Mouse (Mus musculus): Measurements from ENCODE around the gene Ror2.

The Ror2 gene

DNA sequence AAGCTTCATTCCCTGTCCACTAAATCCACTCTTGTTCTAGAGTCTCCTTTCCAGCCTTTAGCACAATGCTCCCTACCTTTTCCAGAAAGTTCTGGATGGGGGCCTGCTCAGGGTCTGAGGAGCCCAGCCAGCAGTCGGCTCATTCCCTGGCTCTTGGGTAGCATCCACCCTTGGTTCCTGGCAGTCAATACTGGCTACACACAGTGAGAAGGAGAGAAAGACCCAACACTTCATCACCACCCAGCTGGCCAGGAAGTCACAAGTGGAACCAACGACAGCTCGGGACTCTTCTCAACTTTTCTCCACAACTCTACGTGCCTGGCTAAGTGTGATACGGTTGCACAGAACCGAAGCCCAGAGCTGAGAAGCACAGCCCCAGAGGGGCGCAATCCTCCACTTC, 86.7 kb downstream of the Ror2 start:
- no peak for ATAC-seq (ENCODE audit: insufficient number of reproducible peaks, low FRiP score, low TSS enrichment)

- no peak for ATAC-seq (ENCODE audit: insufficient number of reproducible peaks, low FRiP score, low TSS enrichment)
Observed at GRCm38 (mm10) chr13:53196690-53197089, 89.2 kb downstream of the Ror2 start.

DNA sequence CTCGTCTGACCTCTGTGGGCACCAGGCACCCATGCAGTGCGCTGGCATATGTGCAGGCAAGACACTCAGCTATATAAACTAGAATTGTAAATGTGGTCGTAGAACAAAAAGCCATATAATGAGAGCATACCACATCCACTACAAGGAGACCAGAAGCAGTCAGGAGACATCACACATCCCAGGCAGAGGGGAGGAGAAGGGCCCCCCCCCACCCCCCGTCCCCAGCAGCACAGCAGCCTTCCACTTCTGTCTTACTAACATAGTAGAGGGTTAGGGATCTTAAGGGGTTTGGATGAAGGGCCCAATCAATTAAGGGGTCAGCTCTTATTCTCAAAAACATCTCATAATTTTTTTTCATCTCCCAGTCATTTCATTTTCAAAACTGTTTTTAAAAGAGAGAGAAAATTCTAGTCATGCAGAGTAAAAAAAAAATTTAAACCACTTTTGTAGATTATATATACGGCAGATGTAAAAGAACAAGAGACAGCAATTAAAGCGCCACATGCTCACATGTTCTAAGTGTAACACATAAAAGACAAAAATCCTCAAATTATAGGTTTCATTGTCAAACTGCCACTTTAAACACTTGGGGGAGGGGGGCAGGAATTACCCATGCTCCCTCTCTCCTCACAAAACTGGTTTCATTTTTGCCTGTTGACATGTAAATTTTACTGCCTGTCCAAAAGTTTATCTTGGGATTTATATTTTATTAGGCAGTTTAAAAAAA, 89.8 kb downstream of the Ror2 start:
- ATAC-seq (ENCODE audit: insufficient number of reproducible peaks, low FRiP score, low TSS enrichment) = no peak

GRCm38 (mm10) chr13:53194306-53194705, 91.6 kb downstream of the Ror2 start:
- ATAC-seq (ENCODE audit: insufficient number of reproducible peaks, low FRiP score, low TSS enrichment) = no peak

GRCm38 (mm10) chr13:53193713-53194112, 92.2 kb downstream of the Ror2 start:
- ATAC-seq (ENCODE audit: insufficient number of reproducible peaks, low FRiP score, low TSS enrichment) = no peak

DNA sequence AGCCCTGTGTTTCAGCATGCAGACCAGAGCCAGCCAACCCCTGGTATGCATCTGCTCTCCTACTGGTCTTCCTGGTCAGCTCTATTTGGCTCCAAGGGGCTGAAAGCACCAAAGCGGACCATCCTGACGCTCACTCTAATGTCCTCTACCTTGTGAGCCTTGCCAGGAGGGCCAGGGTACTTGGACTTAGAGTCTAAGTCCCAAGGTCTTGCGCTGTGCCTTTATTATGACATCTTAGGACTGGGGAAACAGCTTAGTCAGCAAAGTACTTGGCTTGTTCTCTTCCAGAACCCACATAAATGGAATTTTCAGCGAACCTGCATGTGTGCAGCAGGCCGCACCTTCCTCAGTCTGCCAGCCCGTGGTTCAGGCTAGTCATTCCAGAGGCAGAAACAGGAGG, 93.6 kb downstream of the Ror2 start:
- ATAC-seq (ENCODE audit: insufficient number of reproducible peaks, low FRiP score, low TSS enrichment) = no peak

GRCm38 (mm10) chr13:53191657-53192056, 94.3 kb downstream of the Ror2 start:
- ATAC-seq (ENCODE audit: insufficient number of reproducible peaks, low FRiP score, low TSS enrichment) = no peak

DNA sequence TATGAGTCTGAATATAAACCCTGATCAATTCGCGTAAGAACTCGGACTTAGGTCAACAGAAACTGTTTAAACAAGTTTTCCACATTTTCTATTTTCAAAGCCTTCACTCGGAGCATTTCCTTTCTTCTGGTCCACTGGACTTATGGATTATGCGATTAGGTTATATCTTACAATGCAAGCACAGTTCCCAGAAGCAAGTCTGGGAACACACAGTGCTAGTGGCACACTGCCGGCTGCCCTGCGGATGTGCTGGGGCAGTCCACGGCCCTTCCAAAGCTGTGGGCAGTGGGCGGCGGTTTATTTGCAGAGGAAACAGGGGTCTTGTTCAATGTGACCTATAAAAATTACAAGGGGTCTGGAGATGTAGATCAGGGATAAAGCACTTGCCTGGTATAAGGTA, 97.0 kb downstream of the Ror2 start:
- no peak for ATAC-seq (ENCODE audit: insufficient number of reproducible peaks, low FRiP score, low TSS enrichment)

DNA sequence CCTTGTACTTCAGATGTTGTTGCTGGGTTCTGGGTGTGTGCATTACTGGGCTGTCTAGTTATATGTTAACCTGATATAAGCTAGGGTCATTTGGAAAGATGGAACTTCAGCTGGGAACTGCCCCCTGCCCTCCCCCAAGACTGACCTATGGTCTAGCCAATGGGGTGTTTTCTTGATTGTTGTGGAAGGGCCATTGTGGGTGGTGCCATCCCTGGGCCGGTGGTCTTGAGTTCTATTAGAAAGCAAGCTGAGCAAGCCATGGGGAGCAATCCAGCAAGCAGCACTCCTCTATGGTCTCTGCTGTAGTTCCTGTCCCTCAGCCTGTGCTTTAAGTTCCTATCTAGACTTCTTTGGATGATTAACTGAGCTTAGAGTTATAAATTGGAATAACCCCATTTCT, 101.1 kb downstream of the Ror2 start:
- no peak for ATAC-seq (ENCODE audit: insufficient number of reproducible peaks, low FRiP score, low TSS enrichment)

GRCm38 (mm10) chr13:53184149-53184548, 101.8 kb downstream of the Ror2 start:
- ATAC-seq (ENCODE audit: insufficient number of reproducible peaks, low FRiP score, low TSS enrichment) = no peak

- no peak for ATAC-seq (ENCODE audit: insufficient number of reproducible peaks, low FRiP score, low TSS enrichment)
Observed at GRCm38 (mm10) chr13:53183161-53183577, 102.8 kb downstream of the Ror2 start.

DNA sequence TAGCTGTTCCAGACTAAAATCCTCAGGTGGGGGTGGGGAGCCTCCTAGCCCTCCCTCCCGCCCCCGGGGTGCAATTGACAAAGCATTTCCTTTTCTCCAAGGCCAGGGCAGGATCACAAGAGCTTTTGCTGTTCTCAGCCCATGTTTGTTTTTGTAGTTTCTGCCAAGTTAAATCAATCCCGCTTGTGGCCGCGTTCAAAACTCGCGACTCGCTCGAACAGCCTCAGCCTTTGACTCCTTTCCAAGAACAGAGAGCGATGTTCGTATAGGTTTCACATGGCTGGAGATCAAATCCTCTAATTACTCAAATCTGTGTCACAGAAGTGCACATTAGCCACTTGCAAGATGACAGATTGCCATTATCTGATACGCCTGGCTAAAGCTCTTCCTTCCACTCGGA, 107.3 kb downstream of the Ror2 start:
- no peak for ATAC-seq (ENCODE audit: insufficient number of reproducible peaks, low FRiP score, low TSS enrichment)

GRCm38 (mm10) chr13:53178171-53178570, 107.8 kb downstream of the Ror2 start:
- no peak for ATAC-seq (ENCODE audit: insufficient number of reproducible peaks, low FRiP score, low TSS enrichment)

DNA sequence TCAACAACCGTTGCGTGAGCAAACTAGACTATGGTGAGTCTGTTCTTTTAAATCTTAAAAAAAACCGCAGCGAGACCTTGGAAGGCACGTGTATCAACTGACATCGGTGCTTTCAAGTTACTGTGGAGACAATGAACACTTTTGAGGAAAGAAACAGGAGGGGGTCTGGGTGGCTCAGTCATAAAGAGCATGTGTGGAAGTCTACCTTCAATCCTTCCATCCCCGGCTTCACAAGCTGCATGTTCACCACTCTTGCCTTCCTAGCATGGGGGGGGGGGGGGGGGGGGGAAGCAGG, 108.6 kb downstream of the Ror2 start:
- no peak for ATAC-seq (ENCODE audit: insufficient number of reproducible peaks, low FRiP score, low TSS enrichment)

DNA sequence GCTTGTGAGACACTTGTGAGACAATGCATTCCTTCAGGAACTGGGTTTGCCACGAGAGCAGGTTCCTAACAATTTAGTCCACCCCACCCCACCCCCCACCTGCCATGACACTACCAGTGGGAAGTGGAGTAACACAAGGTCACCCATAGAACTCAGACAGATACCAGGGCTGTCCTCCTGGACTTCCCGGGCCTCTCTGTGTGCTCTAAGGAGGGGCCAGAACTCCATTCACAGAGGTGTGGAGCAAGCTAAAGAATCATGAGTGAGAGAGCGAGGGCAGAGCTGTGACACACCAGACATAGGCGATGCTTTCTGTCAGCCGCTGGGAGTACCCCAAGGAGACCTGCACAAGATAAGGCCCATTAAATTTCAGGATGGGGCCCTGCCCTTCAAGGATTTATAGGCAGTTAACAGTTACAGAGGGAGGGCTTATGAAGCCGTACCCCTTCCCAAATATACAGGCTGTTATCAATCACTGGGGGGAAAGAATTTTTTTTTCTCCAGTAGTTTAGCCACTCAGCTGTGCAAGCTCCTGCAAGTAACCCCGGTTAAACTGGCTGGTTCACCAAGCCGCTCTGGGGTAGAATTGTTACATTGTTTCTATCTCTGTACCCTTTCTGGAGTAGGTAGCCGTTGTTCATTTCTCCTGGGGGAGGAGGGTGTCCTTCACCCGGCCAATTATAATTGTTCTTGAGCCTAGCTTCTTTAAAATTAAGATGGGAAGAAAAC, 109.1 kb downstream of the Ror2 start:
- no peak for ATAC-seq (ENCODE audit: insufficient number of reproducible peaks, low FRiP score, low TSS enrichment)

GRCm38 (mm10) chr13:53175041-53175440, 110.9 kb downstream of the Ror2 start:
- no peak for ATAC-seq (ENCODE audit: insufficient number of reproducible peaks, low FRiP score, low TSS enrichment)

DNA sequence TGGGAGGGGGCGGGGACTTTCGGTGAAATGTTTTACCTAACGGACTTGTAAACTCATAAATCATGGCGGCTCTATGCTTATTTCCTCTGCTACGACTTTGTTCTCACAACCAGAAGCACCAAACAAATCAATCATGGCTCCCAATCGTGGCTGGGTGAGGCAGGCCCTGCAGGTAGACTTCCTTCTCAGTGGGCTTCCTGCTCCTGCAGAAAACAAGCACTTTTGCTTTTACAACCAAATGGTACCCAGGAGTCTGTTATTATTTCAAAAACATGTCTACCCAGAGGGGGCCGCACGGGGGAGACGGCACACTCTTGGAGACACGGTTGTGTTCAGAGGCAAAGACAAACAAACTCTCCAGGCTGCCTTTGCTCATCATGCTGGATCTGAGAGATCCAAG, 122.3 kb downstream of the Ror2 start:
- ATAC-seq (ENCODE audit: insufficient number of reproducible peaks, low FRiP score, low TSS enrichment) = no peak

- no peak for ATAC-seq (ENCODE audit: insufficient number of reproducible peaks, low FRiP score, low TSS enrichment)
Observed at GRCm38 (mm10) chr13:53163060-53163459, 122.9 kb downstream of the Ror2 start.

- no peak for ATAC-seq (ENCODE audit: insufficient number of reproducible peaks, low FRiP score, low TSS enrichment)
Observed at GRCm38 (mm10) chr13:53159501-53159900, 126.4 kb downstream of the Ror2 start.

GRCm38 (mm10) chr13:53158405-53159005, 127.4 kb downstream of the Ror2 start:
- ATAC-seq (ENCODE audit: insufficient number of reproducible peaks, low FRiP score, low TSS enrichment) = no peak

DNA sequence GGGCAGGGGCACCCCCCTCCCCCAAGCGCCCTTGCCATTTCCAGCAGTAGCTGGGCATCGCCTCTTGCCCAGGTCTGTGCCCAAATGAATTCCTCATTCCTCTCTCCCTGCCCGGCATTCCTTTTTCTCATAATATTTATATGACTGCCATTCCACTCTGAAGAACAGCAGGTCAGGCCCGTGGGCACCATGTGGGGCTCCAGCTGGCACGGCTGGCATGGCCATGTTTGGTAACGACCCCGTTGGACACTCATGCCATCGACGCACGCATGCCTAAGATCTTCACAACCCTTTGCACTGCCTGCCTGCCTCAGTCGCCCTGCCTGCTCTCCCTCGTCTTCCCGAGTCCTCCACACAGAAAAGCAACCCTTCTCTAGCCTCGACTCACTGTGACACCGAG, 129.0 kb downstream of the Ror2 start:
- ATAC-seq (ENCODE audit: insufficient number of reproducible peaks, low FRiP score, low TSS enrichment) = no peak

DNA sequence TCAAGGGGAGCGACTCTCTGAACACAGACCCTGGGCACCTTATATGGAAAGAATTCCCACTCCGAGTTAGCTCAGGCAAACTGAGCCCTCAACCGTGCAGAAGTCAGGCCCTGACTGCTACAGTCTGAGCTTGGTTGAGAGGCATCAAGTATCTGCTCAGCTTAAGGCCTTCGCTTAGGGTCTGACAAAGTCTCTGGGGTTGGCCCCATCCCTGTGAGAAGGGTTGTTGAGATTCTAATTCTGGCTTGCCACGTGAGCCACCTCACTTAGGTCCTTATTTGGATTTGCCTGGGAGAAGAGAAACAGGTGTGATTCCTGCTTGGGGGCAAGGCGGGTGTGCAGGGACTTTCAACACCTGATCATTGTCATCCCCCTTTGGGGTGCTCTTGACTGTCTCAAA, 129.6 kb downstream of the Ror2 start:
- no peak for ATAC-seq (ENCODE audit: insufficient number of reproducible peaks, low FRiP score, low TSS enrichment)
